Mouse (Mus musculus) heart, postnatal 0 days (tissue): ENCODE data around the gene Kmt2e. TPM values are rescaled to one million over a fixed set of nuclear protein-coding genes. Genes with fewer than 3 reads are reported as not detected.

Experiments used
- ATAC-seq: fragments of 200-750 bp; cut with Nextera tagmentation; 2 replicates; pipeline ENCODE4 v1.8.0; 2017; ENCODE audit warnings: low read depth, moderate number of reproducible peaks, moderate library complexity; ENCODE audit not compliant: insufficient read depth
- DNase-seq: peaks from one replicate; pipeline ENCODE4 v3.0.0-alpha.2; 2016; ENCODE audit warnings: low spot score
- H3K27ac ChIP-seq: fragments of 300-500 bp; sonication (generic); 2 replicates; pipeline ENCODE4 v1.5.1; 2014; ENCODE audit warnings: low read depth, mild to moderate bottlenecking
- H3K27me3 ChIP-seq: fragments of 300-500 bp; sonication (generic); 2 replicates; pipeline ENCODE4 v1.6.1; 2014; ENCODE audit warnings: low read length, mixed read lengths; ENCODE audit not compliant: control insufficient read depth, insufficient read depth
- H3K36me3 ChIP-seq: fragments of 300-500 bp; sonication (generic); replicated peaks from 2 replicates; pipeline ENCODE4 v1.6.1; 2014; ENCODE audit warnings: low read length, mixed read lengths; ENCODE audit not compliant: control insufficient read depth, insufficient read depth
- H3K4me1 ChIP-seq: fragments of 300-500 bp; sonication (generic); 2 replicates; pipeline ENCODE4 v1.6.1; 2014; ENCODE audit warnings: antibody characterized with exemption; ENCODE audit not compliant: control insufficient read depth, insufficient read depth
- H3K4me2 ChIP-seq: fragments of 300-500 bp; sonication (generic); 2 replicates; pipeline ENCODE4 v1.6.1; 2014; ENCODE audit warnings: low read depth, mild to moderate bottlenecking, low read length, moderate library complexity
- H3K4me3 ChIP-seq: fragments of 300-500 bp; sonication (generic); 2 replicates; pipeline ENCODE4 v1.5.1; 2014; ENCODE audit warnings: low read depth, low read length
- H3K9ac ChIP-seq: fragments of 300-500 bp; sonication (generic); replicated peaks from 2 replicates; pipeline ENCODE4 v1.6.1; 2014; ENCODE audit warnings: low read depth, low read length, mixed read lengths
- H3K9me3 ChIP-seq: fragments of 300-500 bp; sonication (generic); replicated peaks from 2 replicates; pipeline ENCODE4 v1.6.1; 2016; ENCODE audit warnings: low read length; ENCODE audit not compliant: control insufficient read depth
- CTCF ChIP-seq: IDR thresholded peaks from 2 replicates; pipeline ENCODE4 v1.5.1; 2016; ENCODE audit warnings: antibody characterized with exemption, control low read depth, low read depth
- EP300 ChIP-seq: IDR thresholded peaks from 2 replicates; pipeline ENCODE4 v1.6.1; 2016; ENCODE audit warnings: antibody characterized with exemption, low read depth
- WGBS: fragments of 180-500 bp; shearing (Covaris S2); extraction: QIAGEN DNeasy Blood & Tissue Kit; methylation state at CpG from one replicate; pipeline ENCODE4 v1.1.7; 2014; 5-methylcytosine and 5-hydroxymethylcytosine counted together
- polyA plus RNA-seq: library from polyadenylated mRNA; unstranded; fragments of >200 nt; fragmentation: Nextera tagmentation; extraction: Ambion mirVana; gene quantifications from 2 replicates; pipeline ENCODE4 v1.2.1, GENCODE M21; 2015
- total RNA-seq: library from RNA; depleted of rRNA; stranded (reverse); fragments of >200 nt; gene quantifications from 2 replicates; pipeline ENCODE4 v1.2.3, GENCODE M21; 2014; ENCODE audit warnings: low replicate concordance

The Kmt2e gene
- total and polyA plus RNA-seq, 2 experiments from 2014 or later = 34.5 to 55.0 TPM

GRCm38 (mm10) chr5:23502317-23502937 is 68.2 kb downstream of the Kmt2e start:
- H3K4me2 ChIP-seq = no peak overlapping the region
- no peak overlapping the region for H3K9ac ChIP-seq
- TF ChIP-seq EP300 = no peak
- TF ChIP-seq CTCF = no peak
- H3K4me1 ChIP-seq = no peaks in the 10 kb centered on the region
- ATAC-seq (no peak), DNase-seq (no peak)
- H3K27me3 ChIP-seq = no peaks in the 10 kb centered on the region
- no peaks in the 10 kb centered on the region for H3K9me3 ChIP-seq
- WGBS = 79% methylated on average over 13 of the region's 13 CpGs
- no peak overlapping the region for H3K4me3 ChIP-seq
- peaks cover 71% of the 10 kb centered on the region for H3K36me3 ChIP-seq
- H3K27ac ChIP-seq = no peak overlapping the region

GRCm38 (mm10) chr5:23505578-23505977 is 71.3 kb downstream of the Kmt2e start:
- WGBS = 70% methylated on average over 3 of the region's 3 CpGs
- ATAC-seq = no peak
- no peak overlapping the region for H3K4me3 ChIP-seq

GRCm38 (mm10) chr5:23507210-23507609 is 73.0 kb downstream of the Kmt2e start:
- no peak for ATAC-seq
- WGBS = 84% methylated on average over 4 of the region's 4 CpGs
- DNase-seq = no peak
- Histone ChIP-seq H3K36me3 (peaks cover 34% of the 10 kb centered on the region), H3K4me2 (no peak overlapping the region), H3K9me3 (no peaks in the 10 kb centered on the region), H3K27ac (no peak overlapping the region), H3K9ac (no peak overlapping the region), H3K4me1 (no peaks in the 10 kb centered on the region), H3K4me3 (no peak overlapping the region), H3K27me3 (no peaks in the 10 kb centered on the region)
- TF ChIP-seq CTCF (no peak), EP300 (no peak)

More at GRCm38 (mm10) chr5:23505578-23505977, 71.3 kb downstream of the Kmt2e start:
- Histone ChIP-seq H3K9me3 (no peaks in the 10 kb centered on the region), H3K27me3 (no peaks in the 10 kb centered on the region), H3K4me2 (no peak overlapping the region), H3K27ac (no peak overlapping the region), H3K4me1 (no peaks in the 10 kb centered on the region), H3K36me3 (peaks cover 50% of the 10 kb centered on the region), H3K9ac (no peak overlapping the region)
- no peak for TF ChIP-seq EP300
- no peak for TF ChIP-seq CTCF
- DNase-seq = no peak

- Histone ChIP-seq H3K4me1 (no peaks in the 10 kb centered on the region), H3K36me3 (peaks cover 37% of the 10 kb centered on the region), H3K9ac (no peak overlapping the region), H3K27ac (no peak overlapping the region), H3K27me3 (no peaks in the 10 kb centered on the region), H3K9me3 (no peaks in the 10 kb centered on the region), H3K4me2 (no peak overlapping the region), H3K4me3 (no peak overlapping the region)
- TF ChIP-seq CTCF = no peak
- TF ChIP-seq EP300 = no peak
- WGBS = 87% methylated on average over 6 of the region's 6 CpGs
- no peak for ATAC-seq
- DNase-seq = no peak
These were observed 74.4 kb downstream of the Kmt2e start for GRCm38 (mm10) chr5:23508630-23509029.

GRCm38 (mm10) chr5:23511456-23511855 is 77.2 kb downstream of the Kmt2e start:
- no peaks in the 10 kb centered on the region for H3K27me3 ChIP-seq
- no peak for ATAC-seq
- H3K9me3 ChIP-seq = no peaks in the 10 kb centered on the region
- no peak overlapping the region for H3K27ac ChIP-seq
- DNase-seq = no peak
- no peak overlapping the region for H3K4me3 ChIP-seq
- TF ChIP-seq CTCF (no peak), EP300 (no peak)
- H3K9ac ChIP-seq = no peak overlapping the region
- no peaks in the 10 kb centered on the region for H3K4me1 ChIP-seq
- H3K4me2 ChIP-seq = no peak overlapping the region
- peaks cover 40% of the 10 kb centered on the region for H3K36me3 ChIP-seq
- WGBS = 96% methylated on average over 5 of the region's 5 CpGs

- H3K36me3 ChIP-seq = peaks cover 47% of the 10 kb centered on the region
- 96% methylated on average over 7 of the region's 7 CpGs for WGBS
These were observed 78.3 kb downstream of the Kmt2e start for GRCm38 (mm10) chr5:23512556-23512955.

More at GRCm38 (mm10) chr5:23512556-23512955, 78.3 kb downstream of the Kmt2e start:
- no peaks in the 10 kb centered on the region for H3K4me1 ChIP-seq
- TF ChIP-seq EP300 (no peak), CTCF (no peak)
- H3K27ac ChIP-seq = no peak overlapping the region
- H3K9ac ChIP-seq = no peak overlapping the region
- no peaks in the 10 kb centered on the region for H3K27me3 ChIP-seq
- DNase-seq = no peak
- no peaks in the 10 kb centered on the region for H3K9me3 ChIP-seq
- H3K4me3 ChIP-seq = no peak overlapping the region
- no peak overlapping the region for H3K4me2 ChIP-seq
- ATAC-seq = no peak
